Mouse (Mus musculus): ENCODE results near the gene Dhh. TPM values are rescaled to one million over a fixed set of nuclear protein-coding genes. Genes with fewer than 3 reads are reported as not detected.
A peak's percentile ranks its signal among the peaks of the same experiment; 100 is the strongest.
"Not testable (repeated sequence)": the region's sequence is repeated elsewhere in the genome, so short reads cannot be mapped to it uniquely, and the experiment has no call there.

Gene Dhh
- polyA plus RNA-seq (2017; shearing (Covaris generic)) = not detected

DNA sequence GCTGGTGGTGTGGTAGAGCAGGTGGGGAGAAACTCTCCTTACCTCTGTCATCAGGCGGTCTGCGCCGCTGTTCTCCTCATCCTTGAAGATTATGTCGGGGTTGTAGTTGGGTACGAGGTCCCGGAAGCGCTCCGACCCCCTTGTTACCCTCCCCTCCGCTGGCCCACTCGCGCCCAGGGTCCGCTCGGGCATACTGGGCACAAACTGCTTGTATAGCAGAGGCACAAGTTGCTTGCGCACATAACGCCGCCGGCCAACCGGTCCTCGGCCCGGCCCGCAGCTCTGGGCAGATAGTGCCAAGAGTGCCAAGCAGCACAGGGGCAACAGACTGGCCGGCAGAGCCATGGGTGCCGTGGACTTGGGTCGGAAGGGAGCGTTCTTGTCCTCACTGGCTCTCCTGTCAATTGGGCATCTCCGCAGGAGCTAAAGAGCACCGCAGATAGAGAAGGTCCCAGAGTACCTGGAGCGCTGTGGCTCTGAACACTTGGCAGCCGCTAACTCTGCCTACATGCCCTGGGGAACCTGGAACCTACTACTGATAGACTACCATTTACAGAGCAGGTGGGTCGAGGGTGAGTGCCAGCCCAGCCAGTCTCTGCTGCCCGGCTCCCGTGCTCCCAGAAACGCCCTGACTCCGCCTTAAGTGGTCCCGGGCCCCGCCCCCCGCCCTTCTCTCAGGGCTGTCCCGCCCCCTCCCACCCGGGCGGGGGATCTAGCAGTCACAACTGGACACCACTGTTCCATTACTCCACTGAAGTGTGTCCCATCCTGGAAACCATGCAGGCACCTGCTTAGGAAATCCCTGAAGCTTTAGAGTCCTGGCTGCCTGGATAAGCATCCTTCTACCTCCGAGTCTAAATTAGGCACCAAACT is at the start of gene Dhh:
TSS of gene Dhh (minus strand) at position 613 of the 873 bp plus-strand sequence.
- ATAC-seq = no peak

DNA sequence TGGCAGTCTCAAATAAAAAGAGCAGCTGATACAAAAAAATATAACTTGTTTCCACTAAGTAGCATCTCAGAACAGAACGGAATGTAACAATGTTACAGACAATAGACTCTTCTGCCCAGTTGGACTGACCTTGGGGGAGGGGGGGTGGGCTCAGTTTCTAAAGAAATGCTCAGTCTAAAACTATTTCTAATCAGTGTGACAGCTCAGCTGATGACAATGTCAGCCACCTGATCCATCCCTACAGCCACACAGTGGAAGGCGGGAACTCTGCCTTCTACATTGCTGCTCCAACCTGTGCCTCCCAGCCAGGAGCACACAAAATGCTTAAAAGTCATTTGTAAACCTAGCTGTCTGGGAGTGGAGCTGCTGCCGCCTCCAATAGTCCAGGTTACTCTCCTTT is 49.5 kb upstream of the Dhh start:
- ATAC-seq = no peak

GRCm38 (mm10) chr15:98943133-98943532 is 44.8 kb upstream of the Dhh start:
- no peak for ATAC-seq

DNA sequence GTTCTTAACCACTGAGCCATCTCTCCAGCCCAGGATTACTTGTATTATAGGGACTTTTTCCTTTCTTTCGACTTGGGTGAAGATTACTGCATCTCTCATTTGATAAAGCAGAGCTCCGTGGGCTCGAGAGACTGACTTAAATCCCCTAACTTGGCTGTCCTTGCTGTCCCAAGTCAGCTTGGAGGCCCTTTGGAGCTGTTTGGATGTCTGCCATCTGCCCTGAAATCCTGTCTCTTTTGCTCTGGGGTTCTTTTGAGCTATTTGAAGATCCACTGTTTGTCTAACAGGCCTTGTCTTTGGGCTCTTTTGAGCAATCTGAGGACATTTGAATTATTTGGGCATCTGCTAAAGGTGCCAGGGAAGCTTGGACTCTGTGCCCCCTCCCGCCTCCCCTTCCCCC is 43.7 kb upstream of the Dhh start:
- no peak for ATAC-seq

- ATAC-seq = no peak
Observed at GRCm38 (mm10) chr15:98941539-98941938, 43.2 kb upstream of the Dhh start.

GRCm38 (mm10) chr15:98940816-98941215 is 42.5 kb upstream of the Dhh start:
- no peak for ATAC-seq

DNA sequence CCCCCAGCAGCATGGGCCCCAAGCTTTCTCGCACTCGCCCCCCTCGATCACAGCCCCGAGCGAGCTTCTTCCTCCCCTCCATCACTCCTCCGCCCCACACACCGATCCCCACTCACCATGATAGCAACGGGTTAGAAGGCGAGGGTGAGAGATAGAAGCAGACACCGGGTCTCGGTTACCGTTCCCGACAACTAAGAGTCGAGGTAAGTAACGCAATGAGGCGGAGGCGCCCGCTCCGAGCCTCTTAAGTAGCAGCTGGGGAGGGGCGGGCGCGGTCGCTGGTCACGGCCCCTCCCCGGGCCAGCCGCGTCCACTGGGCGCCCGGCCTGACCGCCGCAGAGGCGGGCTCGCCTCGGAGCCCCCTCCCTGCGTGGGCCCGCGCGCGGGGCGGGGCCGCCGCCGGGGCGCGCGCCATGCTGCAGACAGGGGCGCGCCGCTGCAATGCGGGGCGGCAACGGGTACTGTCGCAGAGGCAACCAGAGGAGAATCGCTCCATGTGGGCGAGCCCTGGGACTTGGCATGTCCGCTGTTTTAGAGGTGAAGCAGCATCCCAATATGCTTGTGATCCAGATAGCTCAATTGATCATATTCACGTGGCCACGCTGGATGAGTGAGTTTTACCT is 36.0 kb upstream of the Dhh start, which contains the start of gene Tuba1b:
TSS of gene Tuba1b (minus strand) at position 349 of the 623 bp plus-strand sequence.
- ATAC-seq = peak; percentile 83

- peak; percentile 65 for ATAC-seq
Observed at GRCm38 (mm10) chr15:98933833-98934216, 35.5 kb upstream of the Dhh start.

DNA sequence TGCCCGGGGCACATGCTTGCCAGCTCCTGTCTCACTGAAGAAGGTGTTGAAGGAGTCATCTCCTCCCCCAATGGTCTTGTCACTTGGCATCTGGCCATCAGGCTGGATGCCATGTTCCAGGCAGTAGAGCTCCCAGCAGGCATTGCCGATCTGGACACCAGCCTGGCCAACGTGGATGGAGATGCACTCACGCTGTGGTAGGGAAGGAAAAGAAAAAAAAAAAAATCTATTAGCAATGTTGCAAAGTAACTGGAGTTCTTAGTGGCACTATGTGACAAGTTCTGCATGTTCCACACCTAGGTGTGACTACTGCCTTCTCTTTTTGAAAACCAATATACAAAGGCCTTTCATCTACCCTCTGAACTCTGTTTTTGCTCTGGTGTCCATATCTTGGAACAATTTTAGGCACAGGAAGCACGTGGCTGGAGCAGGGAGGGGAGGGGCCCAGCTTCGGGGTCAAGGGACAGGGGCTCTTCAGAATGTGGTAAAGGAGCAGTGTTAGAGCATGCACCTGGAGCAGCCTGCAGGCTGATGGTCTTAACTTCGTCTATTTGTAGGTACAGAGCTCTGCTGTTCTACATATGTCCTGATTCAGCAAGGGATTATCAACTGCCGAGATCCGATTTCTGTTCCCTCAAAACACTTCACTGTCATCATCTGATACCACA is 34.8 kb upstream of the Dhh start:
- ATAC-seq = not testable (repeated sequence)

DNA sequence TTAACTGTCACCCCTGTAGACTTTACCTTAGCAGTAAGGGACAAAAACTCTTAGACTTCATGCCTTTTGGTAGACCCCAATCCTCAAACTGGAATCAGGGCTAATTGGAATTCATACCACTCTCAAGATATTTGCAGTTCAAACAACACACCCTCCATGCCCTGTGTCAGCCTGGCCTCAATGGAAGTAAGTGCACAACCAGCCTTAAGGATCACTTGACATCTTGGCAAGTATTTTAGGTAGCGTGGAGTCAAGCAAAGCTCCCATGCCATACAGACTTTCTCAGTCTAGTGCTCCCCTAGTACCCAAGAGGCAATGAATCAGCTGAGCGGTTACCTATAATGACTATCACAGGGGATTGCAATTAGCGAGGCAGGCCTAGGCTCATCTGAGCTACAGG is 32.7 kb upstream of the Dhh start:
- no peak for ATAC-seq

- no peak for ATAC-seq
Observed at GRCm38 (mm10) chr15:98930017-98930734, 31.8 kb upstream of the Dhh start.

DNA sequence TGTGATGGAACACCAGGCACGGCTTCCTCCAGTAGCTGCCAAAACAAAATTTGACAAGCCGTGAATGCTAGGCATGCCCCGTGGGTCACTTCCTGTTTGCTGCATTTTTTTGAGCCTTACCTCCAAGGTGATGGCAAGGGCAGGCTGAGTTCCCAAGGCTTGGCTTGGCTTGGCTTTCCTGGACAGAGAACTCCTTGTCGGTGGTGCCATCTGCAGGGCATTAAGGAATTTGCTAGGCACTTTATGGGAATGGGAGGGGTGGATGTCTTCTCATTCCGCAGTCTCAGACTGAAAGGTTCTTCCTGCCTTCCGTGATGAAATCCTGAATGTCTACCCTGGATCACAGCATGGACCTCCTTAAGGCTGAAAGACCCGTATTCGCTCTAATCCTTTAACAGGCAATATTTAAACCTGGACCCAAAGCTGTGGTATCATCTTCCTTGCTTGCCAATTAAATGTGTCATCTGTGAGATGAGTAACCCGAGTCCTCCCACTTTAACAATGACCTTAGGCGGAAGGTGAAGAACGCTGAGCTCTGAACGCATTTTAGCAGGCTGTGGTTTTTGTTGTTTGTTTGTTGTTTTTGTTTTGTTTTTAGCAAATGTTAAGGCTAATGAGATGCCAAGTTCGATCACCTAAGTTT is 30.4 kb upstream of the Dhh start:
- ATAC-seq = peak; percentile 67

DNA sequence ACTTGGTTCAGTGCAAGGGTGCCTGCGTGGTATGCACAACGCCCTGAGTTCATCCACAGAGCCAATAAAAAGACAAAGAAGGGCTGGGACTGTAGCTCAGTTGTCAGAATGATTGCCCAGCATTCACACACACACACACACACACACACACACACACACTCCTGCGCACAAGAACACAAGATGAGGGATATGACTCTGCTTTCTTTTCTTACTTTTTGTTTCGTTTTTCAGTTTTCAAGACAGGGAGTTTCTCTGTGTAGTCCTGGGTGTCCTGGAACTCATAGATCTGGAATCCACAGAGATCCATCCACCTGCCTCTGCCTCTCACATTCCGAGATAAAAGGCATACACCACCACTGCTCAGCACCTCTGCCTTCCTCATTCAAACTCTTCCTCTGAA is 29.2 kb upstream of the Dhh start:
- ATAC-seq = peak; percentile 83

DNA sequence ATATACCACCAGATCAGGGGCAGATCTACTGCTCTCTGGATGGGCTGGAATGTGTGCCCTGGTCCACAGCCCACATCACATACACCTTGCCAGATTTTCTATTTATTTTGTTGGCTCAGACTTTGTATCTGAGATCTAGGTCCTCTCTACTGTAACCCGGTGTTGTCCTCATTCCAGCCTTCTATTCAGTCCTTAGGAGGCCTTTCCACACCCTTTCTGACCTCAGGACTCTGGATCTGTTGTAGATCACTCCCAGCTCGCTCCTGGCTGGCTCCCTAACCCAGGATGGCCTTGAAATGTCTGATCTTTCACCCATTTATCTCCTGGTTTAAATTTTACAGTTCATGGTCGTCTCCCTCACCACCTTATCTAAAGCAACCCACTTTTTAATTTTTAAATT is 26.3 kb upstream of the Dhh start:
- ATAC-seq = no peak

DNA sequence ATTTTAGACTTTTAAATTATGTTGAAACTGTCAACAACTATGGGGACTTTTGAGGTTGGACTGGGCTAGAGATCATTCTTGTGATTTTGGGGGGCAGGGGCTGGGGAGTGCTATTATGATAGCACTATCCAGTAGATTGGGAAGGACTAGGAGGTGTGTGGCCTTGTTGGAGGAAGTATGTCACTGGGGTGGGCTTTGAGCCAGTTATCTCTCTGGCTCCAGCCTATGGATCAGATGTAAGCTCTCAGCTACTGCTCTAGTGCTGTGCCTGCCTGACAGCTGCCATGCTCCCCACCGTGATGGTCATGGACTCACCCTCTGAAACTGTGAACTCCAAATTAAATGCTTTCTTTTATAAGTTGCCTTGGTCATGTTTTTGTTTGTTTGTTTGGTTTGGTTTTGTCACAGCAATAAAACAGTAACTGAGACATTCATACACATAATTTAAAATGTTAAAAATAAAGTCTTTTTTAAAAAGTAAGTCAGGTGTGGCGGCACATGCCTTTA is 24.7 kb upstream of the Dhh start:
- ATAC-seq = no peak

DNA sequence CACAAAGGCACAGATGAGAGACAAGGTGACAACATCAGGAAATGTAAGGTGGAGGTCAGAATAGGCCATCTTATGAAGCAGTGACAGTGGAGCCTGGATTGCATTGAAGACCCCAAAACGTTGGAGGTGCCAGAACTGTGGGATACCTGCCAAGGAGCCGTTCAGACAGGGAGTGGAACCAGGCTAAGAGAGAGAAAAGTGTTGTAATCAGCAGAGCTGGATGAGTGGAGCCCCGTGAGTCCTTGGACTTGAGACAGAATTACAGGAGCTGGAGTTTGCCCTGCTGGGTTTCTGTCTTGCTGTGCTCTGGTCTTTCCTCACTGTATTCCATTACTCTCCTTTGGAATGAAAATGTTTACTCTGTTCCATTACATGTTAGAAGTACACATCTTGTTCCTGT is 24.2 kb upstream of the Dhh start:
- no peak for ATAC-seq

DNA sequence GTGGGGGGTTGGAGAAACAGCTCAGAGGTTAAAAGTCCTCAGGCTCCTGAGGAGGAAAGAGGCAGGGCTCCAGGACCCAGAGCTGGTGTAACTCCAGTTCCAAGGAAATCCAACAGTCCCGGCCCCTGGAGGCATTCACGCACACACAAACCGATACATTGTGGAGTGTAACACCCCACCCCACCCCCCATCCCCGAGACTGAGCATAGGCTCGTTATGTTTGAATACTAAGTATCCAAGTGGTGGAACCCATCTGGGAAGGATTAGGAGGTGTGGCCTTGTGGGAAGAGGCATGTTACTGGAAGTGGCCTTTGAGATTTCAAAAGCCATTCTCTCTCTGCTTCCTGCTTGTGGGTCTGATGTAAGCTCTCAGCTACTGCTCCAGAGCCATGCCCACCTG is 23.2 kb upstream of the Dhh start:
- no peak for ATAC-seq

GRCm38 (mm10) chr15:98918499-98918895 is 20.2 kb upstream of the Dhh start:
- ATAC-seq = not testable (repeated sequence)

- peak; percentile 95 for ATAC-seq
Observed at GRCm38 (mm10) chr15:98917538-98918498, 19.5 kb upstream of the Dhh start, which contains the start of gene Lmbr1l. Gene Lmbr1l, minus strand, starts transcription at chr15:98918231.

- no peak for ATAC-seq
Observed at GRCm38 (mm10) chr15:98917091-98917490, 18.8 kb upstream of the Dhh start.

GRCm38 (mm10) chr15:98916016-98916415 is 17.7 kb upstream of the Dhh start:
- no peak for ATAC-seq
